Mouse (Mus musculus): ENCODE measurements around the gene Olfr374. TPM values are rescaled to one million over a fixed set of nuclear protein-coding genes. Genes with fewer than 3 reads are reported as not detected.

The Olfr374 gene
- polyA plus RNA-seq, 1 experiment, result 0.01 TPM

DNA sequence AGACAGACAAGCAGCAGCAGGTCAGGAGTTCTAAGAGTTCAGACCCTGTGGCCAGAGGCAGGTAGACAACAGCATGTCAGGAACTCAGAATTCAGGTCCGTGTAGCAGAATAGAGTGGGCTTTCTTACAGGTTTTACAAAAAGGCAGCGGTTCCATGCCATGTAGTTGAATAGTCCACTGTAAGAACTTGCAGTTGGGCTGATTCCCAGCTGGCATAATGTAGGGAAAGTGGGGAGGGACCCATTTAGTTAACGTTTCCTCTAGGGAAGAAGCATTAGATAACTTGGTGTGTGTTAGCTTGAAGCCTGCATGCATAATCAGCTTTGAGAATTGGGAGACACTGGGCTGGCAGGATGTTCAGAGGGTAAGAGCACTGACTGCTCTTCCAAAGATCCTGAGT lies 51.9 kb downstream of the Olfr374 start:
- Histone ChIP-seq H3K79me3 (ENCODE audit: low read depth) (peaks cover 19% of the 10 kb centered on the region), H3K79me2 (ENCODE audit: control insufficient read depth, insufficient read depth) (peaks cover 34% of the 10 kb centered on the region), H3K27me3 (ENCODE audit: control insufficient read depth, insufficient read depth, insufficient read length) (no peaks in the 10 kb centered on the region), H3K4me3 (ENCODE audit: insufficient read depth, poor library complexity, severe bottlenecking) (no peak overlapping the region), H3ac (ENCODE audit: control insufficient read depth, insufficient read length, low read depth) (no peak overlapping the region), H3K36me3 (ENCODE audit: control insufficient read depth, insufficient read depth) (peaks cover 6% of the 10 kb centered on the region)
- TF ChIP-seq FOSL1 (IDR thresholded peaks at IDR 0.05; ENCODE audit: insufficient read depth, low read length, poor library complexity, severe bottlenecking) (no peak), CTCF (IDR thresholded peaks at IDR 0.05; ENCODE audit: control insufficient read depth, insufficient read depth, insufficient read length) (no peak), CEBPB (IDR thresholded peaks at IDR 0.05; ENCODE audit: low read depth) (no peak), USF1 (IDR thresholded peaks at IDR 0.05; ENCODE audit: low read depth) (no peak), MYOG (IDR thresholded peaks at IDR 0.05; ENCODE audit: control insufficient read depth, extremely low read depth, insufficient read length) (no peak), MAX (IDR thresholded peaks at IDR 0.05) (no peak), MYOD1 (IDR thresholded peaks at IDR 0.05; ENCODE audit: control insufficient read depth, insufficient read length, low read depth) (no peak)

DNA sequence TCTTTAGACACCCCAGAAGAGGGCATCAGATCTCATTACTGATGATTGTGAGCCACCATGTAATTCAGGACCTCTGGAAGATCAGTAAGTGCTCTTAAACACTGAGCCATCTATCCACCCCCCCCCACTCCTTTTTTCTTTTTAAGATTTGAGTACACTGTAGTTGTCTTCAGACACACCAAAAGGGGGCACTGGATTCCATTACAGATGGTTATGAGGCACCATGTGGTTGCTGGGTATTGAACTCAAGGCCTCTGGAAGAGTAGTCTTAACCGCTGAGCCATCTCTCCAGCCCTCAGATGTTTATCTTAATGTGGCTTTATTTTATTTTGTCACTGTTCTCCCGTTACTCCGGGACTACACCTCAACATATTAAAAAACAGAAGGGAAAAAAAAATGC lies 53.2 kb downstream of the Olfr374 start:
- Histone ChIP-seq H3K79me2 (ENCODE audit: control insufficient read depth, insufficient read depth) (peaks cover 46% of the 10 kb centered on the region), H3K79me3 (ENCODE audit: low read depth) (peaks cover 21% of the 10 kb centered on the region), H3ac (ENCODE audit: control insufficient read depth, insufficient read length, low read depth) (no peak overlapping the region), H3K27me3 (ENCODE audit: control insufficient read depth, insufficient read depth, insufficient read length) (no peaks in the 10 kb centered on the region), H3K4me3 (ENCODE audit: insufficient read depth, poor library complexity, severe bottlenecking) (peak overlapping the region; percentile 18), H3K36me3 (ENCODE audit: control insufficient read depth, insufficient read depth) (no peaks in the 10 kb centered on the region)
- TF ChIP-seq CTCF (IDR thresholded peaks at IDR 0.05; ENCODE audit: control insufficient read depth, insufficient read depth, insufficient read length) (no peak), MAX (IDR thresholded peaks at IDR 0.05) (no peak), MYOG (IDR thresholded peaks at IDR 0.05; ENCODE audit: control insufficient read depth, extremely low read depth, insufficient read length) (no peak), MYOD1 (IDR thresholded peaks at IDR 0.05; ENCODE audit: control insufficient read depth, insufficient read length, low read depth) (no peak), FOSL1 (IDR thresholded peaks at IDR 0.05; ENCODE audit: insufficient read depth, low read length, poor library complexity, severe bottlenecking) (no peak), CEBPB (IDR thresholded peaks at IDR 0.05; ENCODE audit: low read depth) (no peak), USF1 (IDR thresholded peaks at IDR 0.05; ENCODE audit: low read depth) (no peak)

DNA sequence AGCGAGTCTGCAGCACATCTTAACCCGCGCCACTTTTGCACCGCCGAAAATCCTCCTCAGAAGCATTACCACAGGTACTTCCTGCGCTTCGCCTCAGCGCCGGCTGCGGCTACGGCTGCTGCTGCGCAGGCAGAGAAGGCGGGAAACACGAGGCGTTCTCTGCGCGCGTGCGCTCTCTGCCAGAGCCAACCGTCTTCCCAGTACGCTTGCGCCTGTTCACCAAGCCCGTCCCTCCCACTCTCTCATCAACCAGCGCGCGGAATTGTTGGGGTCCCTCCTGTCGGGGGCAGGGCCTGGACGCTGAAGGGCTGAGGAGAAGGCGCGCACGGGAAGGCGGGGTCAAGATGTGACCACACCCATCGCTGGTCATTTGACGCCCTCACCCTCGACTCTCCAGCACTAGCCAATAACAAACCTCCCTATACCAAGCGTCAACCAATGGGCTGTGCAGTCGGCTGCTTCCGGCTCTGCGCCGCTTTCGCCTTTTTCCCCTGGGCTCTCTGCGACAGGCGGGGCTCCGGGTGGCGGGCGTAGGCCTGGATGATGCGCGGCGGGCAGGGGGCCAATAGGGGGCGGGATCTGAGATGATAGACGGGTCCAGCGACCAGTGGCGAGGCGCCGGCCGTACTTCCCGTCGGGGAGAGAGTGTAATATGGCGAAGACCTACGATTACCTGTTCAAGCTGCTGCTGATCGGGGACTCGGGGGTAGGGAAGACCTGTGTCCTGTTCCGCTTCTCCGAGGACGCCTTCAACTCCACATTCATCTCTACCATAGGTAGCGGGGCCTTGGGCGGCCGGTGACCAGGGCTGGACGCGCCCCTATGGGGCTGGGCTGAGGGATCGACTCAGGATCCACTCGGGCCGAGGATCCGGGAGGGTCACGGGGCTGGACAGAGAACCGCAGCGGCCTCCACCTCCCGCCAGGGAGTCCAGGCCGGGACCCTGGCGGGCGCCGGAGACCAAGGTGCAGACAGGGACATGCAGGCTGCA lies 54.2 kb downstream of the Olfr374 start, which contains the start of gene Rab8a:
Rab8a (plus strand) TSS at position 494 of the 991 bp plus-strand sequence.
- H3K79me2 ChIP-seq (ENCODE audit: control insufficient read depth, insufficient read depth), result peaks cover 52% of the 10 kb centered on the region
- no peaks in the 10 kb centered on the region for H3K36me3 ChIP-seq (ENCODE audit: control insufficient read depth, insufficient read depth)
- peaks cover 22% of the 10 kb centered on the region for H3K79me3 ChIP-seq (ENCODE audit: low read depth)
- H3K27me3 ChIP-seq (ENCODE audit: control insufficient read depth, insufficient read depth, insufficient read length), result no peaks in the 10 kb centered on the region
- peak within 1 kb of the TSS; percentile 67 for H3ac ChIP-seq (ENCODE audit: control insufficient read depth, insufficient read length, low read depth)
- peak within 1 kb of the TSS; percentile 78 for H3K4me3 ChIP-seq (ENCODE audit: insufficient read depth, poor library complexity, severe bottlenecking)
- no peak for TF ChIP-seq FOSL1 (IDR thresholded peaks at IDR 0.05; ENCODE audit: insufficient read depth, low read length, poor library complexity, severe bottlenecking)
- TF ChIP-seq MAX (IDR thresholded peaks at IDR 0.05), result peak; percentile 99

DNA sequence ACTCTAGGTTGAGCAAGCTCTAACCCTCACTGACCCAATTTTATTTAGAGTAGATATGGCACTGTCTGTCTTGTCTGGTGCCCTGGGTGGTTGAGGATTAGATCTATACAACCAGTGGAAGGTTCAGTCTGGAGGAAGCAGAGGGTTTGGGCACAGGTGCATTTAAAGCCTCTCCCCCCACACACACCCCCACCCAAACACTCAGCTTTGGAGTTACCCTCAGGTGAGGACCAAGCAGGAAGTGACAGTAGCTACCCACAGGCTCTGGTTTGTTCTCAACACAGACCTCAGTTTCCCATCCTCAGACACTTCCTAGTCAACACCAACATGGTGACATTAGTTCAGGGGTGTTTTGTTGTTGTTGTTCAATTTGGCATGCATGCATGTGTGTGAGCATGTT lies 56.0 kb downstream of the Olfr374 start:
- TF ChIP-seq USF1 (IDR thresholded peaks at IDR 0.05; ENCODE audit: low read depth) (no peak), CTCF (IDR thresholded peaks at IDR 0.05; ENCODE audit: control insufficient read depth, insufficient read depth, insufficient read length) (no peak), MYOD1 (IDR thresholded peaks at IDR 0.05; ENCODE audit: control insufficient read depth, insufficient read length, low read depth) (no peak), FOSL1 (IDR thresholded peaks at IDR 0.05; ENCODE audit: insufficient read depth, low read length, poor library complexity, severe bottlenecking) (no peak), MYOG (IDR thresholded peaks at IDR 0.05; ENCODE audit: control insufficient read depth, extremely low read depth, insufficient read length) (no peak), MAX (IDR thresholded peaks at IDR 0.05) (no peak), CEBPB (IDR thresholded peaks at IDR 0.05; ENCODE audit: low read depth) (no peak)
- Histone ChIP-seq H3K79me2 (ENCODE audit: control insufficient read depth, insufficient read depth) (peaks cover 63% of the 10 kb centered on the region), H3K36me3 (ENCODE audit: control insufficient read depth, insufficient read depth) (no peaks in the 10 kb centered on the region), H3ac (ENCODE audit: control insufficient read depth, insufficient read length, low read depth) (no peak overlapping the region), H3K79me3 (ENCODE audit: low read depth) (peaks cover 23% of the 10 kb centered on the region), H3K4me3 (ENCODE audit: insufficient read depth, poor library complexity, severe bottlenecking) (no peak overlapping the region), H3K27me3 (ENCODE audit: control insufficient read depth, insufficient read depth, insufficient read length) (no peaks in the 10 kb centered on the region)

Other genes starting within 250 kb of the Olfr374 start
- gene Zfp709, start 225.0 kb upstream of the Olfr374 start, polyA plus RNA-seq (2012; fragmentation: generic; extraction: Trizol), result 0.33 TPM
- 0.48 TPM for gene Zfp882, start 198.4 kb upstream of the Olfr374 start, polyA plus RNA-seq (2012; fragmentation: generic; extraction: Trizol)
- gene Zfp617, start 198.4 kb upstream of the Olfr374 start, polyA plus RNA-seq (2012; fragmentation: generic; extraction: Trizol), result 3.6 TPM
- gene Zfp961, start 156.0 kb upstream of the Olfr374 start, polyA plus RNA-seq (2012; fragmentation: generic; extraction: Trizol), result 5.1 TPM
- not detected for gene Cyp4f18, start 97.4 kb upstream of the Olfr374 start, polyA plus RNA-seq (2012; fragmentation: generic; extraction: Trizol)
- gene Olfr372, start 65.8 kb upstream of the Olfr374 start, polyA plus RNA-seq (2012; fragmentation: generic; extraction: Trizol), result not detected
- gene Olfr373, start 23.9 kb upstream of the Olfr374 start, polyA plus RNA-seq (2012; fragmentation: generic; extraction: Trizol), result not detected
- 434 TPM for gene Tpm4, start 27.9 kb downstream of the Olfr374 start, polyA plus RNA-seq (2012; fragmentation: generic; extraction: Trizol)
- gene Rab8a, start 54.2 kb downstream of the Olfr374 start, polyA plus RNA-seq (2012; fragmentation: generic; extraction: Trizol), result 122 TPM
- gene Hsh2d, start 82.6 kb downstream of the Olfr374 start, polyA plus RNA-seq (2012; fragmentation: generic; extraction: Trizol), result 0.04 TPM
- not detected for gene Cib3, start 105.8 kb downstream of the Olfr374 start, polyA plus RNA-seq (2012; fragmentation: generic; extraction: Trizol)
- gene Gm11034, start 106.6 kb downstream of the Olfr374 start, polyA plus RNA-seq (2012; fragmentation: generic; extraction: Trizol), result not detected
- gene Fam32a, start 112.7 kb downstream of the Olfr374 start, polyA plus RNA-seq (2012; fragmentation: generic; extraction: Trizol), result 40.7 TPM
- 77.7 TPM for gene Ap1m1, start 133.0 kb downstream of the Olfr374 start, polyA plus RNA-seq (2012; fragmentation: generic; extraction: Trizol)
- gene Gm10282, start 198.2 kb downstream of the Olfr374 start, polyA plus RNA-seq (2012; fragmentation: generic; extraction: Trizol), result 107 TPM
- 9.9 TPM for gene Klf2, start 212.0 kb downstream of the Olfr374 start, polyA plus RNA-seq (2012; fragmentation: generic; extraction: Trizol)

Measured in C2C12 (cell line).